Mouse (Mus musculus) liver, embryonic 12.5 days (tissue): Measurements from ENCODE around the gene Fars2. TPM values are rescaled to one million over a fixed set of nuclear protein-coding genes. Genes with fewer than 3 reads are reported as not detected.

ENCODE experiments used
- ATAC-seq: fragments of 200-750 bp; cut with Nextera tagmentation; 2 replicates; pipeline ENCODE4 v1.8.0; 2017; ENCODE audit warnings: moderate number of reproducible peaks, mild to moderate bottlenecking, moderate library complexity
- H3K27ac ChIP-seq: fragments of 300-500 bp; sonication (generic); 2 replicates; pipeline ENCODE4 v1.5.1; 2016; ENCODE audit warnings: mild to moderate bottlenecking
- H3K27me3 ChIP-seq: fragments of 300-500 bp; sonication (generic); replicated peaks from 2 replicates; pipeline ENCODE4 v1.6.1; 2016; ENCODE audit warnings: mild to moderate bottlenecking, moderate library complexity
- H3K36me3 ChIP-seq: fragments of 300-500 bp; sonication (generic); 2 replicates; pipeline ENCODE4 v1.6.1; 2016; ENCODE audit warnings: mild to moderate bottlenecking, moderate library complexity
- H3K4me1 ChIP-seq: fragments of 300-500 bp; sonication (generic); 2 replicates; pipeline ENCODE4 v1.6.1; 2016
- H3K4me2 ChIP-seq: fragments of 300-500 bp; sonication (generic); 2 replicates; pipeline ENCODE4 v1.6.1; 2016; ENCODE audit warnings: mild to moderate bottlenecking, moderate library complexity
- H3K4me3 ChIP-seq: fragments of 300-500 bp; sonication (generic); 2 replicates; pipeline ENCODE4 v1.5.1; 2016; ENCODE audit warnings: mild to moderate bottlenecking, moderate library complexity
- H3K9ac ChIP-seq: fragments of 300-500 bp; sonication (generic); 2 replicates; pipeline ENCODE4 v1.6.1; 2016; ENCODE audit warnings: mild to moderate bottlenecking, moderate library complexity
- H3K9me3 ChIP-seq: fragments of 300-500 bp; sonication (generic); replicated peaks from 2 replicates; pipeline ENCODE4 v1.6.1; 2016; ENCODE audit warnings: mild to moderate bottlenecking, moderate library complexity
- WGBS: fragments of 180-500 bp; shearing (Covaris S2); methylation state at CpG from one replicate; pipeline ENCODE4 v1.1.7; 2016; ENCODE audit not compliant: insufficient replicate concordance; 5-methylcytosine and 5-hydroxymethylcytosine counted together
- polyA plus RNA-seq: library from polyadenylated mRNA; unstranded; fragments of >200 nt; fragmentation: Nextera tagmentation; extraction: Ambion mirVana; gene quantifications from 2 replicates; pipeline ENCODE4 v1.2.1, GENCODE M21; 2016

Fars2 gene
- polyA plus RNA-seq, 1 experiment from 2014 or later = 31.0 TPM

DNA sequence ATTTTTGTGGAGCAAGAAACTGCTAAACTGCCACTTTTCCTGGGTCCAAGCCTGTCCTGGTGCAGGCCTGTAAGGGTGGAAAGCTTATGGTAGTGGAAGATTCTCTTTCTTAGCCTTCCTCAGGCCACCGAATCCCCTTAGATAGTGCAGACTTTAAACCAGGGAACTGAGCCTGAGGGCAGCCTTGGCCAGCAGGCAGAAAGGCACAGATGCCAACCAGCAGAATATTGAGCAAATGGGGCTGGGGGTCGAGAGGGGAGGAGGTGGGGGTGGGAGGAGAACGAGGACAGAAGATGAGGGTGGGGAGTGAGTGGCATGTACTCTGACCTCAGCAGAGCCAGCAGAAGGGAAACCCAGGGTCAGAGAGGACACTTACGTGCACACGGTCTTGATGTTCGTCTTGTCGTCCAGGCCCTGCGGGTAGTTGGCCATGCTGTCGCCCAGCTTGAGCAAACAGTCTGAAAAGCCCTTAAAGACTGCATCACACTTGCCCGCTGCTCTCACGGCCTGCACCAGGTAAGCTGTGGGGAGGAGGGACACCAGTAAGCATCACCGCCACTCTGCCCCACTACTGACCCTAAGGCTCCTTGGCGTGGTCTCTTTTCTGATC lies 612.6 kb downstream of the Fars2 start:
- H3K36me3 ChIP-seq = no peaks in the 10 kb centered on the region
- no peak overlapping the region for H3K9ac ChIP-seq
- no peak overlapping the region for H3K4me2 ChIP-seq
- H3K4me3 ChIP-seq = no peak overlapping the region
- H3K27ac ChIP-seq = no peak overlapping the region
- 12% methylated on average over 13 of the region's 13 CpGs for WGBS
- H3K4me1 ChIP-seq = peaks cover 13% of the 10 kb centered on the region
- peaks cover 99% of the 10 kb centered on the region for H3K27me3 ChIP-seq
- no peak for ATAC-seq
- no peaks in the 10 kb centered on the region for H3K9me3 ChIP-seq

DNA sequence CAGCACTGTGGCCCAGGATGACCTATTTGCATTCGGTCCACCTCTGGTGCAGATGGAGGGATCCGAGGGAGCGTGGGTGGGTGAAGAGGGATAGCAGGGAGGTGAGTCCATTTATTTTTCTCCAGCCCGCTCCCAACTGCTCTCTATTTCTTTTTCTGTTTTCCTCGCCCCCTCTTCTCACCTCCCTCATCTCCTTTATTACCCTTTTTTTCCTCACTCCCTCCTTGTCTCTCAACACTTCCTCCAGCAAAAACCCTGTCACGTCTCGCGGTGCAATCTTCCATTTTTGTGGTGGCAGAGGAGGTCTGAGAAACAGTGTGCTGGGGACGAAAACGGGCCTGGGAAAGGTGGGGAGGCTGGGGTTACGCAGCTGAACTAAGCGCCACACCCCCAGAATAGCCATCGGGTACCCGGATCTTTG lies 613.1 kb downstream of the Fars2 start:
- Histone ChIP-seq H3K4me1 (peaks cover 18% of the 10 kb centered on the region), H3K4me3 (no peak overlapping the region), H3K9me3 (no peaks in the 10 kb centered on the region), H3K4me2 (no peak overlapping the region), H3K9ac (no peak overlapping the region), H3K27ac (no peak overlapping the region), H3K36me3 (no peaks in the 10 kb centered on the region), H3K27me3 (peaks cover 99% of the 10 kb centered on the region)
- ATAC-seq = no peak
- 8% methylated on average over 14 of the region's 14 CpGs for WGBS

DNA sequence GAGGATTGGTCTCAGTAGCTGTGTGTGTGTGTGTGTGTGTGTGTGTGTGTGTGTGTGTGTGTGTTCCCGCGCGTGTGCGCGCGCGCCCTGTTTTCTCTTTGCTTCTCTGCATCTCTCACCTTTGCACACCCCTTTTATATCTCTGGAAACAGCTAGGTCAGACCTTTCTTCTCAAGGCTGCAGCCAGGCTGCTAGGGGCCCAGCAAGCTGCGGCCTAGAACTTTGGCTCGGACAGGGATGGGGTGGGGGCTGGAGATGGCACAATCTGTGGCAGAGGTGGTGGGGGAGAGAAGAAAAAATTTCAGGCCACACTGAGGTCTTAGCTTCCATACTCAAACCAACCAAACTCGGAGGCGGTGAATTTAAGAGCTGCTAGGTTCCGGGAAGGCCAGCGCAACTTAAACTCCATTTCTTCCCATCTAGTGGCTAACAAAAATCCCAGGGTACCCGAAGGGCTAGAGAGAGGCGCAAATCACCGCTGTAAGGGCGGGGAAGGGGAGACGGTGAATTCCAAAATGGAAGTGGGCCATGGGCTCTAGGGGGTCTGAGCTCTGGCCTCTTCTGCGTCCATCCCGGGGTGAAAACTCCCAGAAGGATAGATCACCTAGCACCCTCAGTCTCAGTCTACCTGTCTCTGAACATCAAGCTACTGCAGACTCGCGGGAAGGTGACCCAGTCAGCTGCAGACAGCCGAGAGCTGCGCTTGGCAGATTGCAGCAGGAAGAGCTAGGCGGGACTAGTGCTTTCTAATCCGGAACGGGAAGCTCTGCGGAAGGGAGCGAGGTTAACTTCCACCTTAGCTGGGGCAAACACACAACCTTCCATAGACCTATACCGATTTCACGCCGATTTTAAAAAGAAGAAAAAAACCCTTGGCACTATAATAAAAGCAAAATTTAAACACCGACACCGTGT lies 614.1 kb downstream of the Fars2 start:
- H3K4me2 ChIP-seq = peak overlapping the region; percentile 56
- no peak overlapping the region for H3K27ac ChIP-seq
- H3K9ac ChIP-seq = no peak overlapping the region
- no peak for ATAC-seq
- 6% methylated on average over 34 of the region's 34 CpGs for WGBS
- H3K36me3 ChIP-seq = no peaks in the 10 kb centered on the region
- peaks cover 19% of the 10 kb centered on the region for H3K4me1 ChIP-seq
- H3K9me3 ChIP-seq = no peaks in the 10 kb centered on the region
- H3K27me3 ChIP-seq = peaks cover 100% of the 10 kb centered on the region
- peak overlapping the region; percentile 45 for H3K4me3 ChIP-seq

DNA sequence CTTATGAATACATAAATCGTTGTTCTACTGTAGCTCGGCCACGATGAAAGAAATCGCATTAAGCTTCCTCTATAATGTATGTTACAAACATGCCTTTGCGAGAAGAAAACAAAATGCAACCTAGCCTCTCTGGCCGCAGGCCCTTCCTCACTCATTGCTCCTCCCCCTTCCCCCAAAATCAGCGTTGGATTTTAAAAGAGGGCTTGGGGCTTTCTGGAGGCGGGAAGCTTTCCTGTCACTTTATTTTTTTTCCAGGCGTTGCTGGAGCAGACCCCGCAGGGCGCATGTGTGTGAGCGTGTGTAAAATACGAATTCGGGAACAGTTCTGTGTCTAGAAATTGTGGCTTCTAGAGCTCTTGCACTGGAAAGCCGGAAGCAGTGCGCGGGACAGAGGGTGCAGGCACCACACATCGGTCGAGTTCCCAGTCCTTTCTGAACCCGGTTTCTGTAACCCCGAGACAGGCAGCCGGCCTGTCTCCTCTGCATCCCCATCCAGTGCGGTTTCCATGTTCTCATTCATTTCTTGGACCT lies 614.8 kb downstream of the Fars2 start:
- H3K27ac ChIP-seq = no peak overlapping the region
- H3K36me3 ChIP-seq = no peaks in the 10 kb centered on the region
- H3K9me3 ChIP-seq = no peaks in the 10 kb centered on the region
- H3K4me3 ChIP-seq = peak overlapping the region; percentile 45
- H3K27me3 ChIP-seq = peaks cover 100% of the 10 kb centered on the region
- no peak for ATAC-seq
- peak overlapping the region; percentile 56 for H3K4me2 ChIP-seq
- H3K4me1 ChIP-seq = peaks cover 13% of the 10 kb centered on the region; the same call in 1 of the 2 replicates
- WGBS = 1% methylated on average over 23 of the region's 23 CpGs
- no peak overlapping the region for H3K9ac ChIP-seq

DNA sequence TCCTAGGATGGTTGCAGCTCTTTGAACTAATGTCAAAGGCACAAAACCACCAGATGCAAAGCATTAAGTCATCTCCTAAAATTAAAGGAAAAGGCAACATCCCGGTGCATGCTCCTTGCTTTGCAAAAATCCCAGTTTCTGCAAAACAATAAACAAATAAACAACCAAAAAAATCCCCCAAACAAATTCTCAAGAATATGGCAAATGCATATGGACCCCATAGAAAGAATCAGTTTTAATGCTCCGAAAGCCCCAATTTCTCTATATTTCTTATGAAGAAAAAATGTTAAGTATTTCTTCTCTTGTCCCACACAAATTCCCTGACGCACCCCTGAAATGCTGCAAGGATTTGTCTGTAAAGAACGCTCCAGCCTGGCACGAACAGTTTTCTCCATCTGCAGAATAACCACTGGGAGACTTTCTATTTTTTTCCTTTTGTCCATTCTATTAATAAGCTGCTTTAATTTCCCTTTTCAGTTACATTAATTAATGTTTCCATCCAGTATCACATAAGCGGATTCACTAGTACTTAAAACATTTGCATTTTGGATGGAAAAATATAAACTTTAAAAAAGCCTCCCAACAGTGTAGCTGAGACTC lies 615.8 kb downstream of the Fars2 start:
- 9% methylated on average over 6 of the region's 6 CpGs for WGBS
- Histone ChIP-seq H3K27me3 (peaks cover 100% of the 10 kb centered on the region), H3K9me3 (no peaks in the 10 kb centered on the region), H3K4me1 (peaks cover 11% of the 10 kb centered on the region; the same call in 1 of the 2 replicates), H3K4me2 (no peak overlapping the region), H3K36me3 (no peaks in the 10 kb centered on the region), H3K27ac (no peak overlapping the region), H3K9ac (no peak overlapping the region), H3K4me3 (no peak overlapping the region)
- no peak for ATAC-seq

DNA sequence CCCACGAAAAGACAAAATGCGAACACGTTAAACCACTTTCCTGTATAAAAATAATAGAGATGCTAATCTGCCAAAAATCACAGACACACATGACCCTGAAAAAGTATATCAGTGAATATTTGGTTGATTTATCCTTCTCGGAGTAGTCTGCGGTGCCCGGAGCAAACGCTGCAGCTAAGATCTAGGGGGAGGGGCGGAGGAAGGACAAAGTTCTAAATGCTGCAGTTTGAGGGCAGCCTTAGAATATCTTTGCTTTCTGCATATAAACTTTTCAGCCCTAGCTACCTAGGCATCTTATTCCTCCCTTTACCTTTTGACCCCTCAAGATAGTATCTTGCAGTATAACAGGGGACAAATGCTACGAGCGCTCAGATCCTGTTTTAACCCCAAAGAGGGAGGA lies 616.4 kb downstream of the Fars2 start:
- Histone ChIP-seq H3K4me1 (peaks cover 11% of the 10 kb centered on the region; the same call in 1 of the 2 replicates), H3K27ac (no peak overlapping the region), H3K27me3 (peaks cover 97% of the 10 kb centered on the region), H3K4me2 (no peak overlapping the region), H3K4me3 (no peak overlapping the region), H3K9ac (no peak overlapping the region), H3K36me3 (no peaks in the 10 kb centered on the region), H3K9me3 (no peaks in the 10 kb centered on the region)
- 3% methylated on average over 10 of the region's 10 CpGs for WGBS
- ATAC-seq = no peak

DNA sequence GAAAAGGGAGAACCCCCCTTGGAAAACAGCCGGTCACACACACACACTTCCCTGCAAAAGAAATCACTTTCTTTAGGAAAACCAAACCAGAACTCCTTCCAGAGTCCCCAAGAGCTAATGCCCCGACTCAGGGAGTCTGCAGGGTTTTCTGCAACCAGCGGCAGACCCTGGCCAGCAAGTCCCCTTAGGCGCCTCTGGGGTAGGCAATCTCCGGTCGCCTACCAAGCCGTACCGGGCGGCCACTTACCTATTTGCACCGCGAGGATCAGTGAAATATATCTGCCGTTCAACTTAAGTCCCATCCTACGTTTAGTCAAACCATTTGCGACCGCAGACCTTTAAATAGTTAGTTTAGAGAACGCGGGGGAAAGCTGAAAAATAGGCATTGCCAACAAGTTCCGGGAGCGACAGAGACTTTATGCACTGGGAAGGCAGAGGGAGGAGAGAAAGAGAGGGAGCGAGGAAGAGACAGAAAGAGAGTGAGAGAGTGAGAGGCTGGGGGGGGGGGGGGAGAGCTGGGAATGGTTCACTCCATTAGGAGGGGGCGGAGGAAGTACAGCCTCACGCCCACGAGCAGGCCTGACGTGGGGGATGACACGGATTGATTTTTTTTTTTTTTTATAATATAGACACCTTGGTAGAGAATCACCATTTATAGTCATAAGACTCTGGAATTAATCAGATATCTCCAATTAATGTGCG lies 616.9 kb downstream of the Fars2 start:
- no peak for ATAC-seq
- no peak overlapping the region for H3K27ac ChIP-seq
- 2% methylated on average over 23 of the region's 26 CpGs for WGBS
- H3K4me2 ChIP-seq = peak overlapping the region; percentile 69
- H3K27me3 ChIP-seq = peaks cover 91% of the 10 kb centered on the region
- no peaks in the 10 kb centered on the region for H3K36me3 ChIP-seq
- peaks cover 11% of the 10 kb centered on the region; the same call in 1 of the 2 replicates for H3K4me1 ChIP-seq
- no peak overlapping the region for H3K9ac ChIP-seq
- peak overlapping the region; percentile 48; the same call in 1 of the 2 replicates for H3K4me3 ChIP-seq
- H3K9me3 ChIP-seq = no peaks in the 10 kb centered on the region

DNA sequence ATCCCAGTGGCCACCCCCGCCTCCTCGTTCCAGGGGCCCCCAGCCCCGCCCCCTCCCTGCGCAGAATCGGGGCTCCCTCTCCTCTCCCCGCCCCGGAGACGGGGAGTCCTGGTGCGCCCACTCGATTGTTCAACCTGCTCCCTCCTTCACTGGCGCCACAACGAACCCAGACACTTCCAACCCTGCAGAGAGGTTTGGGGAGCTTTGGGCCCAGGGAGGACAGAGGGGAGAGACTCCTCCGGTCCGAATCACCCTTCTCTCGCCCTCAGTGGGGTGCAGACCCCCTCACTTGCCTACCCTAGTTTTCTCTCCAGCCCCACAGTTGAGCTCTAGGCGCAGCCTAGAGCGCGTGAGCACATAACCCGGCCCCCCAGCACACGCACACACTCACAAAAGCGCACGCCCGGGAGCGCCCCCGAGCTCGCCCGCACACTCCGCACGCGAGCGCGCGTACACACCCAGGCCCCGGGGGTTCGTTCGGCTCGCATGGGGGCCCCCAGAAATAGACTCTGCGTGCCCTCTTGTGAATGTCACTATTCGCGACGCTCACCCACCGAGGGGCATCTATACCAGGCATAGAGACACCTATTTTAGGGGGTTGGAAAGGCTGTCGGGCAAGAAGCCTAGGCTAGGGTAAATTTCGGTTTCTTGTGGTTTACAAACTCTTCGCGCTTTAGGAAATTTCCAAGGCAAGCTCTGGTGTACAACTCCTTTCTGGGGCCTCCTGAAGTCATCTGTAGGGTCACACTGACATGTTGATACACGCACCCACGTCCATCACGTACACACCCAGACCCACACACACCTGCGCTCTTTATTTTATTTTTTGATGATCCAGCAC lies 617.7 kb downstream of the Fars2 start, which contains the start of gene Nrn1:
Gene Nrn1, minus strand, starts transcription at position 401 of the 841 bp plus-strand sequence.
- Histone ChIP-seq H3K4me1 (peaks cover 11% of the 10 kb centered on the region; the same call in 1 of the 2 replicates), H3K9ac (0 out of 2 replicates have a peak within 1 kb of the TSS, but pooled peaks have one; percentile 27), H3K27me3 (peaks cover 83% of the 10 kb centered on the region), H3K4me2 (peak within 1 kb of the TSS; percentile 69), H3K9me3 (no peaks in the 10 kb centered on the region), H3K27ac (no peak within 1 kb of the TSS), H3K36me3 (no peaks in the 10 kb centered on the region), H3K4me3 (peak within 1 kb of the TSS; percentile 48)
- 1% methylated on average over 49 of the region's 50 CpGs for WGBS
- no peak for ATAC-seq

DNA sequence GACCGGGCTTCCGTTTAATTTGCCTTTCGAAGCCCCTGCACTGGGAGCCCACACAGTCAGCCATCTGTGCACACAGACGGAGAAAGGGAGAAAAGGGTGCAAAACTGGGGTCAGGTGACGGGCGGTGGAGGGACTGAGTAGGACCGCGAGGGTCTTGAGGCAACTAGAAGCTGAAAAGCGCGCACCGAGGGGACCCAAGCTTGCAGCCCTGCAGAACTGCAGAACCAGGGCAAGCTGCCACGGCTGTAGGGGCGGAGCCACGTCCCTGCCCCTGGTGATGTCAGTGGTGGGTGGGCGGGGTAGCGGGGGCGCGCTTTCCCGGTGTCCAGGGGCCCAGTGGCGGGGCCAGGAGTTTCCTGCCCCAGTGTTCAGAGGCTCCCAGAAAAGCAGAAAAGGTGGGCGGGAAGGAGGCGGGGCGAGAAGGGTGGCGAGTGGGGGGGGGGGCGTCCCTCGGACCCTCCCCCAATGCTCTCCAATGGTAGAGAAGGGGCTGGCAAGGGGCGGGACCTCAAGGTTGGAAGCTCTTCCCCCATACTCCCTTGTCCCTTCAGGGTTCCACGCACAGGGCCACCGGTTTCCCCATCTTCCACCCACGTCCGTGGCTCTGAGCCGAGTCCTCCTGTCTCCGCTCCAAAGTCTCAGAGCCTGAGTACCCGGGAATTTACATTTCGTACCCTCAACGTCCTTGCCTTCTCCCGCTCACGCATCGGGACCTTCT lies 618.8 kb downstream of the Fars2 start:
- WGBS = 1% methylated on average over 38 of the region's 39 CpGs
- H3K4me1 ChIP-seq = peaks cover 11% of the 10 kb centered on the region; the same call in 1 of the 2 replicates
- H3K27me3 ChIP-seq = peaks cover 72% of the 10 kb centered on the region
- H3K4me2 ChIP-seq = peak overlapping the region; percentile 69
- ATAC-seq = peak; percentile 85
- H3K36me3 ChIP-seq = no peaks in the 10 kb centered on the region
- H3K27ac ChIP-seq = no peak overlapping the region
- peak overlapping the region; percentile 48 for H3K4me3 ChIP-seq
- H3K9me3 ChIP-seq = no peaks in the 10 kb centered on the region
- H3K9ac ChIP-seq = peak overlapping the region; percentile 27; the same call in 1 of the 2 replicates

DNA sequence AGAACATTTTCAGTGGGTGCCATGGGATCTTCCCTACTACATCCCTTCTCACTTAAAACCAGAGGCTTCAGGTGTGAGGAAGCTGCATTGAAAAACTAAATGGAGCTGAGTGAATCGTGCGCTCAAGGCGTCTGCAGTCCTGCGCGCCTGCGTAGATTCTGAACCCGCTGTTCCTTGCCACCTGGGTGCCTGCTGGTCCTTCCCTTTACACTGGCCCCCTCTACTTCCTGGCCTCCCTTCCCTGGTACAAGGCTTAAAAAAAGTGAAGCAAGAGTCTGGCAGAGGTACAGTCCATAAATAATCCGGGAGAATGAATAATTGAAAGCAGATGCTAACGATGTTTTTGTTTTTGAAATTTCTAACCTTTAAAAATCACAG lies 619.4 kb downstream of the Fars2 start:
- 0 out of 2 replicates have a peak, but pooled peaks have one; percentile 3 for ATAC-seq
- Histone ChIP-seq H3K9ac (no peak overlapping the region; the same call in 1 of the 2 replicates), H3K4me2 (peak overlapping the region; percentile 69), H3K4me1 (peaks cover 6% of the 10 kb centered on the region; the same call in 1 of the 2 replicates), H3K27ac (no peak overlapping the region), H3K27me3 (peaks cover 66% of the 10 kb centered on the region), H3K9me3 (no peaks in the 10 kb centered on the region), H3K4me3 (peak overlapping the region; percentile 48), H3K36me3 (no peaks in the 10 kb centered on the region)
- 9% methylated on average over 9 of the region's 9 CpGs for WGBS
